Mouse (Mus musculus) cortical plate, adult 2 months (tissue): ENCODE results near the gene Klf6. TPM values are rescaled to one million over a fixed set of nuclear protein-coding genes. Genes with fewer than 3 reads are reported as not detected.

Source experiments
- H3K27ac ChIP-seq: fragments of 200-500 bp; 2 replicates; pipeline ENCODE4 v1.5.1; 2012; ENCODE audit warnings: low read length, control low read depth, inconsistent platforms; ENCODE audit not compliant: insufficient read depth
- H3K4me1 ChIP-seq: fragments of 200-500 bp; 2 replicates; pipeline ENCODE4 v1.6.1; 2011; ENCODE audit warnings: low read length; ENCODE audit not compliant: control insufficient read depth, insufficient read depth
- H3K4me3 ChIP-seq: fragments of 200-500 bp; 2 replicates; pipeline ENCODE4 v1.5.1; 2011; ENCODE audit warnings: mild to moderate bottlenecking, low read length, control low read depth; ENCODE audit not compliant: insufficient read depth
- CTCF ChIP-seq: fragments of 200-500 bp; IDR thresholded peaks from 2 replicates; pipeline ENCODE4 v1.5.1; 2011; ENCODE audit warnings: mild to moderate bottlenecking, control low read depth, low read length; ENCODE audit not compliant: insufficient read depth; ENCODE audit errors: extremely low read depth
- POLR2A ChIP-seq: fragments of 200-500 bp; IDR thresholded peaks from 2 replicates; pipeline ENCODE4 v1.6.1; 2011; ENCODE audit warnings: mild to moderate bottlenecking, low read length, control low read depth; ENCODE audit not compliant: insufficient read depth; ENCODE audit errors: extremely low read depth
- polyA plus RNA-seq: library from polyadenylated mRNA; depleted of rRNA; stranded (reverse); fragments of >200 nt; gene quantifications from 2 replicates; pipeline ENCODE4 v1.2.3, GENCODE M21; 2012; rRNA removed

Gene Klf6
- polyA plus RNA-seq, result 25.7 and 27.5 TPM in 2 replicates

GRCm38 (mm10) chr13:5861157-5862002 is at the start of gene Klf6:
Klf6 (plus strand) TSS chr13:5861482.
- TF ChIP-seq CTCF (no peak), POLR2A (peak; percentile 100)
- peak within 1 kb of the TSS; percentile 100 for H3K4me3 ChIP-seq
- H3K27ac ChIP-seq, result peak within 1 kb of the TSS; percentile 99
- H3K4me1 ChIP-seq, result peaks cover 2% of the 10 kb centered on the region; the same call in 1 of the 2 replicates

GRCm38 (mm10) chr13:5813433-5813832 is 47.8 kb upstream of the Klf6 start:
- TF ChIP-seq CTCF (no peak), POLR2A (no peak)
- no peaks in the 10 kb centered on the region for H3K4me1 ChIP-seq
- no peak overlapping the region for H3K27ac ChIP-seq
- no peak overlapping the region for H3K4me3 ChIP-seq

GRCm38 (mm10) chr13:5817250-5817649 is 44.0 kb upstream of the Klf6 start:
- Histone ChIP-seq H3K4me3 (no peak overlapping the region), H3K4me1 (no peaks in the 10 kb centered on the region), H3K27ac (no peak overlapping the region)
- TF ChIP-seq CTCF (no peak), POLR2A (no peak)

- Histone ChIP-seq H3K4me3 (no peak overlapping the region), H3K27ac (no peak overlapping the region), H3K4me1 (no peaks in the 10 kb centered on the region)
- no peak for TF ChIP-seq CTCF
- TF ChIP-seq POLR2A, result no peak
Observed at GRCm38 (mm10) chr13:5819173-5819572, 42.1 kb upstream of the Klf6 start.

- no peaks in the 10 kb centered on the region for H3K4me1 ChIP-seq
- H3K27ac ChIP-seq, result no peak overlapping the region
- TF ChIP-seq POLR2A (no peak), CTCF (no peak)
- H3K4me3 ChIP-seq, result no peak overlapping the region
Observed at GRCm38 (mm10) chr13:5822586-5822985, 38.7 kb upstream of the Klf6 start.

GRCm38 (mm10) chr13:5823150-5823549 is 38.1 kb upstream of the Klf6 start:
- Histone ChIP-seq H3K4me1 (no peaks in the 10 kb centered on the region), H3K4me3 (no peak overlapping the region), H3K27ac (no peak overlapping the region)
- TF ChIP-seq CTCF (no peak), POLR2A (no peak)

GRCm38 (mm10) chr13:5824189-5824815 is 37.0 kb upstream of the Klf6 start:
- TF ChIP-seq CTCF, result no peak
- no peak for TF ChIP-seq POLR2A
- no peak overlapping the region for H3K4me3 ChIP-seq
- no peak overlapping the region for H3K27ac ChIP-seq
- H3K4me1 ChIP-seq, result no peaks in the 10 kb centered on the region

GRCm38 (mm10) chr13:5826170-5826827 is 35.0 kb upstream of the Klf6 start:
- H3K27ac ChIP-seq, result no peak overlapping the region
- H3K4me3 ChIP-seq, result no peak overlapping the region
- no peaks in the 10 kb centered on the region for H3K4me1 ChIP-seq
- no peak for TF ChIP-seq POLR2A
- no peak for TF ChIP-seq CTCF

- no peak overlapping the region for H3K4me3 ChIP-seq
- H3K27ac ChIP-seq, result no peak overlapping the region
- no peaks in the 10 kb centered on the region for H3K4me1 ChIP-seq
- TF ChIP-seq CTCF (no peak), POLR2A (no peak)
Observed at GRCm38 (mm10) chr13:5831976-5832375, 29.3 kb upstream of the Klf6 start.

- no peaks in the 10 kb centered on the region for H3K4me1 ChIP-seq
- H3K4me3 ChIP-seq, result no peak overlapping the region
- TF ChIP-seq CTCF, result no peak
- TF ChIP-seq POLR2A, result no peak
- H3K27ac ChIP-seq, result no peak overlapping the region
Observed at GRCm38 (mm10) chr13:5837174-5837777, 24.0 kb upstream of the Klf6 start.
